Mouse (Mus musculus): ENCODE measurements around the gene Parm1.

Gene Parm1

GRCm38 (mm10) chr5:91607841-91608240, 90.4 kb downstream of the Parm1 start:
- no peak for TF ChIP-seq GATA4 (IDR thresholded peaks at IDR 0.05; ENCODE audit: insufficient replicate concordance, low read length)

GRCm38 (mm10) chr5:91609041-91609440, 91.6 kb downstream of the Parm1 start:
- TF ChIP-seq GATA4 (IDR thresholded peaks at IDR 0.05; ENCODE audit: insufficient replicate concordance, low read length): no peak

GRCm38 (mm10) chr5:91609511-91610300, 92.3 kb downstream of the Parm1 start:
- TF ChIP-seq GATA4 (IDR thresholded peaks at IDR 0.05; ENCODE audit: insufficient replicate concordance, low read length): no peak

GRCm38 (mm10) chr5:91610499-91610898, 93.1 kb downstream of the Parm1 start:
- no peak for TF ChIP-seq GATA4 (IDR thresholded peaks at IDR 0.05; ENCODE audit: insufficient replicate concordance, low read length)

GRCm38 (mm10) chr5:91611589-91611988, 94.2 kb downstream of the Parm1 start:
- TF ChIP-seq GATA4 (IDR thresholded peaks at IDR 0.05; ENCODE audit: insufficient replicate concordance, low read length): no peak

- no peak for TF ChIP-seq GATA4 (IDR thresholded peaks at IDR 0.05; ENCODE audit: insufficient replicate concordance, low read length)
Measured at GRCm38 (mm10) chr5:91617331-91618233, 100.2 kb downstream of the Parm1 start.

GRCm38 (mm10) chr5:91618661-91619173, 101.3 kb downstream of the Parm1 start:
- no peak for TF ChIP-seq GATA4 (IDR thresholded peaks at IDR 0.05; ENCODE audit: insufficient replicate concordance, low read length)

GRCm38 (mm10) chr5:91621197-91621596, 103.8 kb downstream of the Parm1 start:
- TF ChIP-seq GATA4 (IDR thresholded peaks at IDR 0.05; ENCODE audit: insufficient replicate concordance, low read length): no peak

GRCm38 (mm10) chr5:91626823-91627222, 109.4 kb downstream of the Parm1 start:
- no peak for TF ChIP-seq GATA4 (IDR thresholded peaks at IDR 0.05; ENCODE audit: insufficient replicate concordance, low read length)

- no peak for TF ChIP-seq GATA4 (IDR thresholded peaks at IDR 0.05; ENCODE audit: insufficient replicate concordance, low read length)
Measured at GRCm38 (mm10) chr5:91629472-91629871, 112.1 kb downstream of the Parm1 start.

GRCm38 (mm10) chr5:91651330-91651729, 133.9 kb downstream of the Parm1 start:
- TF ChIP-seq GATA4 (IDR thresholded peaks at IDR 0.05; ENCODE audit: insufficient replicate concordance, low read length): no peak

GRCm38 (mm10) chr5:91653061-91653915, 135.9 kb downstream of the Parm1 start:
- TF ChIP-seq GATA4 (IDR thresholded peaks at IDR 0.05; ENCODE audit: insufficient replicate concordance, low read length): no peak

GRCm38 (mm10) chr5:91654331-91655048, 137.1 kb downstream of the Parm1 start:
- TF ChIP-seq GATA4 (IDR thresholded peaks at IDR 0.05; ENCODE audit: insufficient replicate concordance, low read length): no peak

GRCm38 (mm10) chr5:91655263-91655662, 137.8 kb downstream of the Parm1 start:
- no peak for TF ChIP-seq GATA4 (IDR thresholded peaks at IDR 0.05; ENCODE audit: insufficient replicate concordance, low read length)

All from liver, adult (tissue).